Mouse (Mus musculus) central nervous system, embryonic 18 days (tissue): ENCODE data around the gene Lcorl. TPM values are rescaled to one million over a fixed set of nuclear protein-coding genes. Genes with fewer than 3 reads are reported as not detected.

Experiments
- polyA plus RNA-seq: library from polyadenylated mRNA; depleted of rRNA; stranded (reverse); fragments of >200 nt; gene quantifications from 2 replicates; pipeline ENCODE4 v1.2.3, GENCODE M21; 2012; rRNA removed

Gene Lcorl
- polyA plus RNA-seq, result 19.7 and 19.9 TPM in 2 replicates

GRCm38 (mm10) chr5:45857254-45858011, at the start of gene Lcorl:
Gene Lcorl, minus strand, starts transcription at chr5:45857615.

GRCm38 (mm10) chr5:45669598-45670279, 187.7 kb downstream of the Lcorl start, which contains the start of gene Ncapg:
Gene Ncapg, plus strand, starts transcription at chr5:45669919.

Other genes starting within 250 kb of the Lcorl start
- gene Fam184b, start 218.0 kb downstream of the Lcorl start, polyA plus RNA-seq, result 4.1 and 5.1 TPM in 2 replicates
- 5.0 TPM in 2 replicates for gene Ncapg, start 187.7 kb downstream of the Lcorl start, polyA plus RNA-seq